Mouse (Mus musculus) layer of hippocampus, adult 18-20 months (tissue): ENCODE results near the gene Arhgap20. TPM values are rescaled to one million over a fixed set of nuclear protein-coding genes. Genes with fewer than 3 reads are reported as not detected.

ENCODE experiments used
- total RNA-seq, 2 experiments: library from RNA; stranded (reverse); gene quantifications; 2 replicates each; pipeline ENCODE4 v1.2.3; 2021

The Arhgap20 gene
- total RNA-seq, 2 experiments from 2014 or later = 53.1 to 58.4 TPM

Other genes starting within 250 kb of the Arhgap20 start
- gene Fdx1, start 198.2 kb downstream of the Arhgap20 start, total RNA-seq = 10 to 100 TPM; 20.6 to 25.7 TPM